Mouse (Mus musculus) ES-E14 (cell line): Measurements from ENCODE around the gene Mrpl45. TPM values are rescaled to one million over a fixed set of nuclear protein-coding genes. Genes with fewer than 3 reads are reported as not detected.

Experiments used
- DNase-seq: peaks from one replicate; pipeline ENCODE4 v3.0.0-alpha.2; 2013; ENCODE audit warnings: low read depth, low spot score
- H3K27ac ChIP-seq: 2 replicates; pipeline ENCODE4 v1.5.1; 2012; ENCODE audit warnings: low read depth, mild to moderate bottlenecking, low read length, moderate library complexity, mixed read lengths; ENCODE audit not compliant: poor library complexity, insufficient read depth, severe bottlenecking
- H3K36me3 ChIP-seq: 2 replicates; pipeline ENCODE4 v1.6.1; 2012; ENCODE audit warnings: mild to moderate bottlenecking, low read length, moderate library complexity, mixed read lengths; ENCODE audit not compliant: control insufficient read depth, poor library complexity, insufficient read depth, severe bottlenecking
- H3K4me1 ChIP-seq, 2 experiments: fragments of 150-350 bp in 1 of 2; sonication (generic) in 1 of 2; 2 replicates each; pipeline ENCODE4 v1.6.1; 2012; ENCODE audit warnings: low read length in 2 of 2, mild to moderate bottlenecking in 1 of 2, mixed read lengths in 1 of 2; ENCODE audit not compliant: control insufficient read depth in 2 of 2, insufficient read depth in 2 of 2, poor library complexity in 1 of 2
- H3K4me3 ChIP-seq, 2 experiments: fragments of 150-350 bp in 1 of 2; sonication (generic) in 1 of 2; 2 replicates each; pipeline ENCODE4 v1.5.1; 2012; ENCODE audit warnings: low read length in 2 of 2, low read depth in 1 of 2, mild to moderate bottlenecking in 1 of 2, mixed read lengths in 1 of 2; ENCODE audit not compliant: insufficient read depth in 1 of 2, poor library complexity in 1 of 2, severe bottlenecking in 1 of 2
- H3K9ac ChIP-seq: 2 replicates; pipeline ENCODE4 v1.6.1; 2012; ENCODE audit warnings: low read depth, mild to moderate bottlenecking, low read length, mixed read lengths; ENCODE audit not compliant: poor library complexity, insufficient read depth, severe bottlenecking
- H3K9me3 ChIP-seq: fragments of 150-350 bp; sonication (generic); 2 replicates; pipeline ENCODE4 v1.6.1; 2012; ENCODE audit warnings: low read depth, mild to moderate bottlenecking, low read length; ENCODE audit not compliant: control insufficient read depth, insufficient read depth
- CHD2 ChIP-seq: IDR thresholded peaks from 2 replicates; pipeline ENCODE4 v1.6.1; 2014; ENCODE audit warnings: mild to moderate bottlenecking, low read depth, low read length, inconsistent platforms
- HCFC1 ChIP-seq: IDR thresholded peaks from 2 replicates; pipeline ENCODE4 v1.6.1; 2012; ENCODE audit warnings: low read length, inconsistent platforms, borderline replicate concordance; ENCODE audit not compliant: insufficient read depth
- MAFK ChIP-seq: IDR thresholded peaks from 2 replicates; pipeline ENCODE4 v1.6.1; 2014; ENCODE audit warnings: mild to moderate bottlenecking, low read depth, low read length, inconsistent platforms; ENCODE audit not compliant: insufficient read depth
- ZC3H11A ChIP-seq: IDR thresholded peaks from 2 replicates; pipeline ENCODE4 v1.6.1; 2012; ENCODE audit warnings: low read depth, mild to moderate bottlenecking, inconsistent platforms, low read length, borderline replicate concordance
- ZNF384 ChIP-seq: IDR thresholded peaks from 2 replicates; pipeline ENCODE4 v1.6.1; 2012; ENCODE audit warnings: low read depth, low read length, inconsistent platforms
- in situ Hi-C, 2 experiments: fragments of 600-800 bp; cut with MboI; formaldehyde crosslinking; loops; one replicate each; pipeline ENCODE4 v1.15.1; 2025; ENCODE audit warnings: low sequenced_read_pairs in 2 of 2, inconsistent platforms in 1 of 2; ENCODE audit not compliant: unreplicated experiment in 2 of 2
- total RNA-seq: library from RNA; depleted of rRNA; stranded (reverse); fragments of 300-350 nt; gene quantifications from 2 replicates; pipeline ENCODE4 v1.2.3, GENCODE M21; 2012

Gene Mrpl45
- total RNA-seq, 1 experiment = 76.8 TPM

GRCm38 (mm10) chr11:97362649-97362942, 47.1 kb downstream of the Mrpl45 start:
- Histone ChIP-seq H3K4me3 (peak overlapping the region; percentile 91 to 96), H3K36me3 (no peaks in the 10 kb centered on the region), H3K4me1 (peaks cover 6 to 9% of the 10 kb centered on the region in 2 experiments), H3K9ac (peak overlapping the region; percentile 90), H3K9me3 (no peaks in the 10 kb centered on the region), H3K27ac (no peak overlapping the region)
- in situ Hi-C loops = no loop called here
- DNase-seq = no peak
- TF ChIP-seq MAFK = no peak
- TF ChIP-seq HCFC1 = no peak
- TF ChIP-seq ZC3H11A = no peak
- TF ChIP-seq ZNF384 = no peak
- no peak for TF ChIP-seq CHD2

DNA sequence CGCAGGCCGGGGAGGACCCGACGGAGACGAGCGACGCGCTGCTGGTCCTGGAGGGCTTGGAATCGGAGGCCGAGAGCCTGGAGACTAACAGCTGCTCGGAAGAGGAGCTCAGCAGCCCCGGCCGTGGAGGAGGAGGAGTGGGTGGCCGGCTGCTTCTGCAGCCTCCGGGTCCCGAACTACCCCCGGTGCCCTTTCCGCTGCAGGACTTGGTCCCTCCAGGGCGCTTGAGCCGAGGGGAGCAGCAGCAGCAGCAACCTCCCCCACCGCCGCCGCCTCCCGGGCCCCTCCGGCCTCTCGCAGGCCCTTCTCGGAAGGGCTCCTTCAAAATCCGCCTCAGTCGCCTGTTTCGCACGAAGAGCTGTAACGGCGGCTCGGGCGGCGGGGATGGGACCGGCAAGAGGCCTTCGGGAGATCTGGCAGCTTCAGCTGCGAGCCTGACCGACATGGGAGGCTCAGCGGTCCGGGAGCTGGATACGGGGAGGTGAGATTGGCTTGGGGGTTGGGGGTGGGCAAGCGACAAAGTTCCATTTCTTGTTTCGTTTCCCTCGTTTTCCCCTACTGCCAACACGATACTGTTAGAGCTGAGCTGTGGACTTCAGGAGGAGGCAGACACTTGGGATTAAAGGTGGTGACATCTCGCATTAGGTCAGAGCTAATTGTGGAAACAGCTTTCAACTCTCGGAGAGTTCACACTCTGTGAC, 47.6 kb downstream of the Mrpl45 start:
- DNase-seq = no peak
- in situ Hi-C loops = no loop called here
- H3K9me3 ChIP-seq = no peaks in the 10 kb centered on the region
- H3K4me1 ChIP-seq = peaks cover 6 to 9% of the 10 kb centered on the region in 2 experiments
- TF ChIP-seq ZC3H11A (no peak), MAFK (no peak), CHD2 (no peak), ZNF384 (no peak), HCFC1 (no peak)
- peaks cover under 1% of the 10 kb centered on the region; the same call in 1 of the 2 replicates for H3K36me3 ChIP-seq
- no peak overlapping the region for H3K27ac ChIP-seq
- H3K9ac ChIP-seq = peak overlapping the region; percentile 90
- peak overlapping the region; percentile 91 to 96 for H3K4me3 ChIP-seq

DNA sequence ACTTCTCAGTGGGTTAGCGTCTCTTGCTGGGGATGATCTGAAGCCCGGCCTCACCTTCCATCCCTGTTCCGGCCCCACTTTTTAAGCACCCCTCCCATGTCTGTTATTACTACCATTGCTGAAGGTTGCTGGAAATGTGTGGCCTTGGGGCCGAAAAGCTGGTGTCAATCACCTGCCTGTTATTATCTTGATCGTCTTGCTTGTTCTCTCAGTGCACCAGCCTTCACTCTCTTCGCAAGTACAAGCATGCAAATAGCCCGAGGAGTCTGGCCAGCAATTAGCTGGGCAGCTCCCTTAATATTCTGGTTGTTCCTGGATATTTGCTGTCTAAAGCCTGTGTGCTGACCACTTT, 48.1 kb downstream of the Mrpl45 start:
- Histone ChIP-seq H3K9me3 (no peaks in the 10 kb centered on the region), H3K4me3 (peak overlapping the region; percentile 91 to 96), H3K36me3 (peaks cover 2% of the 10 kb centered on the region; the same call in 1 of the 2 replicates), H3K9ac (peak overlapping the region; percentile 90), H3K27ac (no peak overlapping the region), H3K4me1 (peaks cover 6 to 9% of the 10 kb centered on the region in 2 experiments)
- in situ Hi-C loops = no loop called here
- TF ChIP-seq MAFK (no peak), HCFC1 (no peak), ZNF384 (no peak), CHD2 (no peak), ZC3H11A (no peak)
- DNase-seq = no peak

DNA sequence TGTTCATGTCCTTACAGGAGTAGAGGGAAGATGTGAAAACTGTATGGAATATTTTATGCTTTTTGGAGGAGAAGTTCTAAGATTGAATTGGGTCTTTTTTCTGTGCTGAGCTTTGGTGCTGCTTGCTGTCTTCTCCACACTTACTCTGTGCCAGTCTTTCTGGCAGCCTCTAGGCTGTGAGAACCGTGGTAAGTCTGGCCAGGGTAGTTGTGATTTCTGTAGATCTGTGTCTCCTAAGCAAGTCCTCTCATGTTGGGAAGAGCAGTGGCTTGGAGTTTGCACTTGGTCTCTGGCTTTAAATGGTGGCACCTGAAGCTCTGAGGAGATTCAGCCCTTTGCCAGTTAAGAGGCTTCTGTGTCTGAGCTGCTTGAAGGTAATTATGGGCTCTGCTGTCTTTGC, 50.0 kb downstream of the Mrpl45 start:
- no peak overlapping the region for H3K9ac ChIP-seq
- no peak overlapping the region for H3K4me3 ChIP-seq
- DNase-seq = no peak
- H3K36me3 ChIP-seq = peaks cover 2% of the 10 kb centered on the region; the same call in 1 of the 2 replicates
- peaks cover 6 to 9% of the 10 kb centered on the region in 2 experiments for H3K4me1 ChIP-seq
- in situ Hi-C loops = no loop called here
- TF ChIP-seq CHD2 (no peak), ZC3H11A (no peak), MAFK (no peak), ZNF384 (no peak), HCFC1 (no peak)
- no peak overlapping the region for H3K27ac ChIP-seq
- no peaks in the 10 kb centered on the region for H3K9me3 ChIP-seq
